Mouse (Mus musculus) forebrain, embryonic 16.5 days (tissue): ENCODE results near the gene Man1c1. TPM values are rescaled to one million over a fixed set of nuclear protein-coding genes. Genes with fewer than 3 reads are reported as not detected.

Source experiments
- ATAC-seq: fragments of 200-750 bp; cut with Nextera tagmentation; 2 replicates; pipeline ENCODE4 v1.8.0; 2017; ENCODE audit warnings: mild to moderate bottlenecking, moderate library complexity
- H3K27ac ChIP-seq: fragments of 300-500 bp; sonication (generic); 2 replicates; pipeline ENCODE4 v1.5.1; 2014; ENCODE audit warnings: low read length, control low read depth
- H3K27me3 ChIP-seq: fragments of 300-500 bp; sonication (generic); replicated peaks from 2 replicates; pipeline ENCODE4 v1.6.1; 2014; ENCODE audit warnings: low read length; ENCODE audit not compliant: control insufficient read depth, insufficient read depth
- H3K36me3 ChIP-seq: fragments of 300-500 bp; sonication (generic); 2 replicates; pipeline ENCODE4 v1.6.1; 2014; ENCODE audit not compliant: control insufficient read depth, insufficient read depth
- H3K4me1 ChIP-seq: fragments of 300-500 bp; sonication (generic); replicated peaks from 2 replicates; pipeline ENCODE4 v1.6.1; 2014; ENCODE audit warnings: low read length; ENCODE audit not compliant: control insufficient read depth, insufficient read depth
- H3K4me2 ChIP-seq: fragments of 300-500 bp; sonication (generic); 2 replicates; pipeline ENCODE4 v1.6.1; 2014; ENCODE audit warnings: mild to moderate bottlenecking, low read length, control low read depth
- H3K4me3 ChIP-seq: fragments of 300-500 bp; sonication (generic); replicated peaks from 2 replicates; pipeline ENCODE4 v1.5.1; 2014; ENCODE audit warnings: mild to moderate bottlenecking, low read length, control low read depth
- H3K9ac ChIP-seq: fragments of 300-500 bp; sonication (generic); replicated peaks from 2 replicates; pipeline ENCODE4 v1.6.1; 2014; ENCODE audit warnings: low read depth, low read length, control low read depth
- H3K9me3 ChIP-seq: fragments of 300-500 bp; sonication (generic); 2 replicates; pipeline ENCODE4 v1.6.1; 2016; ENCODE audit warnings: low read length; ENCODE audit not compliant: control insufficient read depth
- WGBS: fragments of 180-500 bp; shearing (Covaris S2); extraction: QIAGEN DNeasy Blood & Tissue Kit; methylation state at CpG from one replicate; pipeline ENCODE4 v1.1.7; 2014; 5-methylcytosine and 5-hydroxymethylcytosine counted together
- polyA plus RNA-seq: library from polyadenylated mRNA; unstranded; fragments of >200 nt; fragmentation: Nextera tagmentation; extraction: Ambion mirVana; gene quantifications from 2 replicates; pipeline ENCODE4 v1.2.1, GENCODE M21; 2015

Man1c1 gene
- polyA plus RNA-seq, 1 experiment from 2014 or later = 2.3 TPM

DNA sequence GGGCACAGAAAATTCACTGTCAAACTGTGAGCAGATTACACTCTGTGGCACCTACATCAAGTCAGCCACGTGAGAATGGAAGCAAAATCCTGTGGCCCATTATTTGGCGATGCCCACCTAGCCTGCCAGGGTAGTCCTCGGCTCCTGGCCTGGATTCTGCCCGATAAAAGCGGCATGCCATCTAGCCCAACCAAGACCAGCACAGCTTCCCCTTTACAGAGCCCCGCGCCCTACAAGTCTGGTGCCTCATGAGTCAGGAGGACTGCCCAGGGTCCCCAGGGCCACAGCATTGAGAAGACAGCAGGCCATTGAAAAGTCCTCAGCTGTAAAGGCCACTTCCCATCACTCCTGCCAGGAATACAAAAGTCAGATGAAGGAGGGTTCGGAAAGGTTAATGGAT lies 31.8 kb downstream of the Man1c1 start:
- H3K4me1 ChIP-seq = peaks cover under 1% of the 10 kb centered on the region; the same call in 1 of the 2 replicates
- H3K4me3 ChIP-seq = no peak overlapping the region
- no peak overlapping the region for H3K27ac ChIP-seq
- WGBS = 79% methylated on average over 8 of the region's 8 CpGs
- ATAC-seq = no peak
- no peak overlapping the region for H3K4me2 ChIP-seq
- H3K27me3 ChIP-seq = no peaks in the 10 kb centered on the region
- no peaks in the 10 kb centered on the region for H3K9me3 ChIP-seq
- no peak overlapping the region for H3K9ac ChIP-seq
- no peaks in the 10 kb centered on the region for H3K36me3 ChIP-seq

DNA sequence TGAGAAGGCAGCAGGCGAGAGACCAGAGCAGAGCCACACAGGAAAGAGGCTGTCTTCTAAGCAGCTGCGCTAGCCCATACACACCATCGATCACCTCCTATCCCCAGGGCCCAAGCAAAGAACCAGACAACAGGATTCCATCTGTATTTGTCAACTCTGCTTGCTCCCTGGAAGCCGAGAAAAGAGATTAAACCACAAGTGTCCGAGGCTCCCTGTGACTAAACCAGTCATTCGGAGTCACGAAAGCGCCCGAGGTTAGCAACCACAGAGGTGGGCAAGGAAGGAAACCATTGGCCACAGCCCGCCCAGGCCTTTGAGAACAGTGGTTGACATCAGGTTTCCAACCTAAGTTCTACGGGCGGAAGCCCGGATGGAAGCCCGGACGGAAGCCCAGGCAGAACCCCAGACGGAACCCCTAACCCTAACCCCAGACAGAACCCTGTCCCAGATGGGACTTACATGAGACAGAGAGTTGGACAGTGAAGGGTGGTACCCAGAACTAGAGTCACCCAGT lies 32.4 kb downstream of the Man1c1 start:
- Histone ChIP-seq H3K27me3 (no peaks in the 10 kb centered on the region), H3K4me2 (no peak overlapping the region), H3K9ac (no peak overlapping the region), H3K9me3 (no peaks in the 10 kb centered on the region), H3K4me3 (no peak overlapping the region), H3K27ac (no peak overlapping the region), H3K4me1 (no peaks in the 10 kb centered on the region; the same call in 1 of the 2 replicates), H3K36me3 (no peaks in the 10 kb centered on the region)
- 90% methylated on average over 16 of the region's 16 CpGs for WGBS
- no peak for ATAC-seq

GRCm38 (mm10) chr4:134669742-134670354 lies 34.2 kb downstream of the Man1c1 start:
- no peak overlapping the region for H3K4me2 ChIP-seq
- 78% methylated on average over 17 of the region's 17 CpGs for WGBS
- H3K4me1 ChIP-seq = no peaks in the 10 kb centered on the region
- H3K4me3 ChIP-seq = no peak overlapping the region
- no peaks in the 10 kb centered on the region for H3K9me3 ChIP-seq
- no peak overlapping the region for H3K27ac ChIP-seq
- no peak overlapping the region for H3K9ac ChIP-seq
- no peaks in the 10 kb centered on the region for H3K27me3 ChIP-seq
- H3K36me3 ChIP-seq = no peaks in the 10 kb centered on the region
- no peak for ATAC-seq

- H3K4me1 ChIP-seq = no peaks in the 10 kb centered on the region
- no peaks in the 10 kb centered on the region for H3K27me3 ChIP-seq
- H3K27ac ChIP-seq = no peak overlapping the region
- H3K4me2 ChIP-seq = no peak overlapping the region
- ATAC-seq = no peak
- no peaks in the 10 kb centered on the region for H3K9me3 ChIP-seq
- H3K9ac ChIP-seq = no peak overlapping the region
- no peaks in the 10 kb centered on the region for H3K36me3 ChIP-seq
- 78% methylated on average over 12 of the region's 12 CpGs for WGBS
- H3K4me3 ChIP-seq = no peak overlapping the region
Observed at GRCm38 (mm10) chr4:134668355-134669028, 35.6 kb downstream of the Man1c1 start.

DNA sequence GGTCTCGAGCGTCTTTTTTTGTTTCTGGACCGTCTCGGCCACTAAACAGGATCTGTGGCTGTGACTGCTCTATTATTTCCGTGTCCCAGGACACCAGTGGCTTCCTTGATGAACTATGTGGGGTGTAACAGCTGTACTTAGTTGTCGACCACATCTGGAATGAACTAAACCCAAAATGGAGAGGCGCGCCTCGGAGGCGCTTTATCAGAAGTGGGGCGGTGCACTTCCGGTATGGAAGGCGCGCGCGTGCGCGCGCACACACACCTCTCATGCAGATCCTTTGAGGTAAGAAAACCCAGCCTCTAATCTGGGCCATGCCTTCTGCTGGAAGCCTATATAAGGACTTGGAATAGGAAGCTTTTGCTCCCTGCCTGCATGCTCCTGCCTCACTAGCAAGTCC lies 37.7 kb downstream of the Man1c1 start:
- Histone ChIP-seq H3K36me3 (no peaks in the 10 kb centered on the region), H3K9me3 (no peaks in the 10 kb centered on the region), H3K27ac (no peak overlapping the region), H3K27me3 (no peaks in the 10 kb centered on the region), H3K4me2 (no peak overlapping the region), H3K9ac (no peak overlapping the region), H3K4me3 (no peak overlapping the region), H3K4me1 (peaks cover 7% of the 10 kb centered on the region; the same call in 1 of the 2 replicates)
- 90% methylated on average over 19 of the region's 19 CpGs for WGBS
- ATAC-seq = no peak

DNA sequence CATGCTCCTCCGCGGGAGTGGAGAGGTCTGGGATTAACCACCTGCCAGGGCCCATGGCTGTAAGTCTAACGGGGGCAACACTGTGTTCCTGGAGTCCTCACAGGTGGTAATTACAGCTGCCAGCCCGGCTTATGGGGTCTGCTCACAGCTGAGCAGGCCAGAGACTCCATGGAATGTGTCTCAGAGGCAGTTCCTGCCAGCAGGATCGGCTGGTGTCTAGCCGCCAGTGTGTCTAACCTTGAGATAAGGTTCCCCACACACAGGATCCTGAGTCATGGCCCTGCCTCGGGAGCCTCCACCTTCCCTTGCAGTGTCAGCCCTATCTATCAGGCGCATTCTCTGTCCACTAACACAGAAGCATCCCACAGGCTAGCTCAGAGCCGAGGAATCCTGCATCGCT lies 41.0 kb downstream of the Man1c1 start:
- H3K27ac ChIP-seq = no peak overlapping the region
- no peaks in the 10 kb centered on the region for H3K9me3 ChIP-seq
- H3K9ac ChIP-seq = no peak overlapping the region
- ATAC-seq = no peak
- no peak overlapping the region for H3K4me2 ChIP-seq
- no peaks in the 10 kb centered on the region for H3K27me3 ChIP-seq
- H3K4me3 ChIP-seq = no peak overlapping the region
- 54% methylated on average over 10 of the region's 10 CpGs for WGBS
- H3K36me3 ChIP-seq = no peaks in the 10 kb centered on the region
- peaks cover 28% of the 10 kb centered on the region for H3K4me1 ChIP-seq

DNA sequence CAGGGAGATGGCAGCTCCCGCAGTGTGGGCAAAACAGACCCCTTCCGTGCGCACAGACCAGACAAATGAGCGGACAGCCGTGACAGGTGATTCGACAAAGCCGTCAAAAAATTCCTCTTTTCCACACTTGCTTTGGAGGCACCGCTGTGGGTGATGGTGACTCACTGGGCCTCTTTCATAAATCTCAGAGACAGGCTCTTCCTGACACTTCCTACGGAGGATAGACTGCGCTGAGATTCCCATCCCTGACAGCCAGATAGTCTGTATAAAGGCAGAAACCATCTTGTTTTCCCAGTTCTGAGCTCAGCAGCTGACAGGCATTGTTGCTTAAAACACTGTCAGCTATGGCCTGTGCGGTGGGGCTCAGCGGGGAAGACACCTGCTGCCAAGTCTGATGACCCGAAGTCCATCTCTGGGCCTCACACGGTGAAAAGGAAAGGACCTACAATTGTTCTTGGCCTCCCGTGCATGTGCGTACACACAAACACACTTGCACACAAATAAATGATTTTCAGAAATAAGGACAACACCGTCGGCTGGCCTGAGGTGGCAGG lies 43.4 kb downstream of the Man1c1 start:
- Histone ChIP-seq H3K36me3 (no peaks in the 10 kb centered on the region), H3K27ac (no peak overlapping the region), H3K9me3 (no peaks in the 10 kb centered on the region), H3K9ac (no peak overlapping the region), H3K27me3 (no peaks in the 10 kb centered on the region), H3K4me3 (no peak overlapping the region), H3K4me2 (no peak overlapping the region), H3K4me1 (peaks cover 33% of the 10 kb centered on the region)
- no peak for ATAC-seq
- 31% methylated on average over 18 of the region's 18 CpGs for WGBS

- 0 out of 2 replicates have a peak, but pooled peaks have one; percentile 27 for ATAC-seq
- WGBS = 9% methylated on average over 27 of the region's 27 CpGs
- Histone ChIP-seq H3K9ac (0 out of 2 replicates have a peak overlapping the region, but pooled peaks have one; percentile 1), H3K27me3 (no peaks in the 10 kb centered on the region), H3K4me3 (peak overlapping the region; percentile 7; the same call in 1 of the 2 replicates), H3K9me3 (no peaks in the 10 kb centered on the region), H3K36me3 (no peaks in the 10 kb centered on the region), H3K4me1 (peaks cover 33% of the 10 kb centered on the region), H3K27ac (no peak overlapping the region), H3K4me2 (peak overlapping the region; percentile 29)
Observed at GRCm38 (mm10) chr4:134659354-134660301, 44.5 kb downstream of the Man1c1 start.
